Mouse (Mus musculus): Measurements from ENCODE around the gene Slc22a18. TPM values are rescaled to one million over a fixed set of nuclear protein-coding genes. Genes with fewer than 3 reads are reported as not detected.
"Not testable (repeated sequence)": the region's sequence is repeated elsewhere in the genome, so short reads cannot be mapped to it uniquely, and the experiment has no call there.

Gene Slc22a18
- polyA plus RNA-seq, 1 experiment from 2014 or later, result 0.27 TPM

GRCm38 (mm10) chr7:143510593-143511334 is 37.2 kb downstream of the Slc22a18 start:
- no peak for ATAC-seq (ENCODE audit: low FRiP score)
- 0 out of 2 replicates have a peak, but pooled peaks cover 2% of the 10 kb centered on the region for H3K4me1 ChIP-seq
- H3K27ac ChIP-seq, result no peak overlapping the region
- H3K9me3 ChIP-seq, result no peaks in the 10 kb centered on the region
- H3K4me3 ChIP-seq (replicated peaks), result no peak overlapping the region
- H3K4me2 ChIP-seq, result no peak overlapping the region
- no peak overlapping the region for H3K9ac ChIP-seq
- 0 out of 2 replicates have a peak, but pooled peaks cover 8% of the 10 kb centered on the region for H3K27me3 ChIP-seq
- peaks cover 39% of the 10 kb centered on the region for H3K36me3 ChIP-seq (replicated peaks)
- WGBS, result 91% methylated on average over 3 of the region's 3 CpGs

DNA sequence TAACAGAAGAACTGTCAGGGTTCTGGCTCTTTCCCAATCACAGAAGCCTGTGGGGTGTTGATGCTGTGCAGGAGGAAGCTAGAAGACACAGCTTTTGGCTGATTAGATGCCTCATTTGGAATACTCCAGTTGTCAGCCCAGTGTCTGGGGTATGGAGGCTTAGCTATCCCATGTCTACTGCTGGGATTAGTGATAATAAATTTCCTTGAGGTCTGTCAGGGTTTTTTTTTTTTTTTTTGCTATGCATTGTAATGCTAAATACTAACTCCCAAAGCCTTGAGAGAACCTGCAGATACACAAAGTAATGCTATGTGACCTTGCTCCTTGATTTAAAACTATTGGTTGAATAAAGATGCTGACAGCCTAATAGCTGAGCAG is 37.8 kb downstream of the Slc22a18 start:
- no peak overlapping the region for H3K27ac ChIP-seq
- H3K4me2 ChIP-seq, result no peak overlapping the region
- H3K27me3 ChIP-seq, result 0 out of 2 replicates have a peak, but pooled peaks cover 6% of the 10 kb centered on the region
- H3K9ac ChIP-seq, result no peak overlapping the region
- H3K36me3 ChIP-seq (replicated peaks), result peaks cover 43% of the 10 kb centered on the region
- 0 out of 2 replicates have a peak, but pooled peaks cover 2% of the 10 kb centered on the region for H3K4me1 ChIP-seq
- no peak for ATAC-seq (ENCODE audit: low FRiP score)
- no peak overlapping the region for H3K4me3 ChIP-seq (replicated peaks)
- H3K9me3 ChIP-seq, result no peaks in the 10 kb centered on the region

GRCm38 (mm10) chr7:143513763-143514415 is 40.4 kb downstream of the Slc22a18 start:
- Histone ChIP-seq H3K4me3 (replicated peaks) (no peak overlapping the region), H3K9me3 (no peaks in the 10 kb centered on the region), H3K9ac (no peak overlapping the region), H3K4me2 (no peak overlapping the region), H3K4me1 (0 out of 2 replicates have a peak, but pooled peaks cover 2% of the 10 kb centered on the region), H3K36me3 (replicated peaks) (peaks cover 67% of the 10 kb centered on the region), H3K27ac (no peak overlapping the region), H3K27me3 (no peaks in the 10 kb centered on the region)
- 91% methylated on average over 10 of the region's 10 CpGs for WGBS
- no peak for ATAC-seq (ENCODE audit: low FRiP score)

GRCm38 (mm10) chr7:143514416-143514768 is 40.9 kb downstream of the Slc22a18 start:
- WGBS, result 92% methylated on average over 4 of the region's 4 CpGs
- H3K36me3 ChIP-seq (replicated peaks), result peaks cover 72% of the 10 kb centered on the region

DNA sequence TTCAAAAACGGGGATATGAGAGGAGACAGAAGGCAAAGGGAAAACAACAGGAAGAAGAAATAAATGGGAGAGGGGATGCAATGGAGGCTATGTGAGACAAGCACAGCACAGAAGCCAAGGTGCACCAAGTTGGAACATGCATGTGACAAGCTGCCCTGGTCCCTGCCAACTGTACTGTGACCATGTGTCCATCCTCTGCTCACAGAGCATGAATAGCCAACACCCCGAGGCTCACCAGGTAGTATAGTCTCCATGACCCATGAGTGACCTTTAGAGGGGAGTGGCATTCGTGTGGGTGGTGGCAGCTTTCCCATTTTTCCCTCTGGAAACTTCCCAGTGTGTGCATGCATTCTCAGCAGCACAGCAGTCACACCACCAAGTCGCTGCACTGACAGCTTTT is 45.8 kb downstream of the Slc22a18 start:
- H3K36me3 ChIP-seq (replicated peaks), result peaks cover 95% of the 10 kb centered on the region
- WGBS, result 89% methylated on average over 4 of the region's 4 CpGs
- H3K27me3 ChIP-seq, result no peaks in the 10 kb centered on the region

More at GRCm38 (mm10) chr7:143514416-143514768, 40.9 kb downstream of the Slc22a18 start:
- Histone ChIP-seq H3K9ac (no peak overlapping the region), H3K4me3 (replicated peaks) (no peak overlapping the region), H3K9me3 (no peaks in the 10 kb centered on the region), H3K4me1 (0 out of 2 replicates have a peak, but pooled peaks cover 2% of the 10 kb centered on the region), H3K4me2 (no peak overlapping the region), H3K27ac (no peak overlapping the region), H3K27me3 (no peaks in the 10 kb centered on the region)
- ATAC-seq (ENCODE audit: low FRiP score), result no peak

GRCm38 (mm10) chr7:143532410-143532809 is 58.9 kb downstream of the Slc22a18 start:
- Histone ChIP-seq H3K9me3 (no peaks in the 10 kb centered on the region), H3K36me3 (replicated peaks) (peaks cover 98% of the 10 kb centered on the region), H3K4me2 (no peak overlapping the region), H3K4me1 (no peaks in the 10 kb centered on the region), H3K27me3 (no peaks in the 10 kb centered on the region), H3K27ac (no peak overlapping the region), H3K4me3 (replicated peaks) (no peak overlapping the region), H3K9ac (no peak overlapping the region)
- WGBS, result 90% methylated on average over 1 of the region's 1 CpGs
- ATAC-seq (ENCODE audit: low FRiP score), result no peak

More for the DNA sequence above, 45.8 kb downstream of the Slc22a18 start:
- H3K9me3 ChIP-seq, result no peaks in the 10 kb centered on the region
- no peak overlapping the region for H3K4me2 ChIP-seq
- no peaks in the 10 kb centered on the region for H3K4me1 ChIP-seq
- H3K27ac ChIP-seq, result no peak overlapping the region
- no peak overlapping the region for H3K4me3 ChIP-seq (replicated peaks)
- no peak overlapping the region for H3K9ac ChIP-seq
- no peak for ATAC-seq (ENCODE audit: low FRiP score)

DNA sequence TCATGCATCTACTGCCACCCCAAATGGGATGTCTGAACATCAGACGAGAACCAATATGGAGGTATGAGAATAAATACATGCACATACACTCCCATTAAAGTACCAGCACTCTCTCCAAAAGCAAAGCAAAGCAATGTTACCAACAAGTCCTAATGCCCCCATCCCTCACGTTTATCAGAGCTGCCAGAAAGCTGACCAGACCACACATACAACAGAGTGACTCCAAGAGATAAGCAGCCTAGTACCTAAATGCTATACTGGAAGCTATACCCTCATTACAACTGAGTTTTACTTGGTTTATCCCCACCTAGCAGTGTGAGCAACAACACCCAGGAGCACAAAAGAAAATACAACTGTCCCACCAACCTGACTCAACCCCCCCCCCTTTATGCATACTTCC is 59.7 kb downstream of the Slc22a18 start:
- Histone ChIP-seq H3K9me3 (no peaks in the 10 kb centered on the region), H3K4me1 (no peaks in the 10 kb centered on the region), H3K4me3 (replicated peaks) (no peak overlapping the region), H3K4me2 (no peak overlapping the region), H3K36me3 (replicated peaks) (peaks cover 98% of the 10 kb centered on the region), H3K27me3 (no peaks in the 10 kb centered on the region), H3K9ac (no peak overlapping the region), H3K27ac (no peak overlapping the region)
- ATAC-seq (ENCODE audit: low FRiP score), result no peak
- WGBS, result 83% methylated on average over 2 of the region's 2 CpGs

DNA sequence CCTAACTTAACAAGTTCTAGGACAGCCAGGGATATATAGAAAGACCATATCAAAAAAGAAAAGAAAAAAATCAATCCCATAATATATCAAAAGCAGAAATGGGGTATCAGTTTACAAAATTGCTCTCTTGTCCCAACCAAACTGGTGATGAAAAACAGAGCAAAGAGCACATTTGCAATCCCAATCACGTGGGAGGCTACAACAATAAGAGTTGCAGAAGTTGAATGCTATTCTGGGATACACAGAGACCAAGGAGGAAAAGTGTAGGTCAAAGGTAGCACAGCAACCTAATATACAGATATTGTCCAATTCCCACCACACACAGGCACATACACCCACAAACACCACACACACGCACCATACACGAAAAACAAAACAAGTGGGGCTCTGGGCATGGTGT is 62.7 kb downstream of the Slc22a18 start:
- 95% methylated on average over 3 of the region's 3 CpGs for WGBS
- H3K27ac ChIP-seq, result no peak overlapping the region
- no peaks in the 10 kb centered on the region for H3K4me1 ChIP-seq
- H3K27me3 ChIP-seq, result no peaks in the 10 kb centered on the region
- H3K9me3 ChIP-seq, result no peaks in the 10 kb centered on the region
- no peak overlapping the region for H3K4me2 ChIP-seq
- H3K9ac ChIP-seq, result no peak overlapping the region
- no peak for ATAC-seq (ENCODE audit: low FRiP score)
- H3K36me3 ChIP-seq (replicated peaks), result peaks cover 77% of the 10 kb centered on the region
- H3K4me3 ChIP-seq (replicated peaks), result no peak overlapping the region

DNA sequence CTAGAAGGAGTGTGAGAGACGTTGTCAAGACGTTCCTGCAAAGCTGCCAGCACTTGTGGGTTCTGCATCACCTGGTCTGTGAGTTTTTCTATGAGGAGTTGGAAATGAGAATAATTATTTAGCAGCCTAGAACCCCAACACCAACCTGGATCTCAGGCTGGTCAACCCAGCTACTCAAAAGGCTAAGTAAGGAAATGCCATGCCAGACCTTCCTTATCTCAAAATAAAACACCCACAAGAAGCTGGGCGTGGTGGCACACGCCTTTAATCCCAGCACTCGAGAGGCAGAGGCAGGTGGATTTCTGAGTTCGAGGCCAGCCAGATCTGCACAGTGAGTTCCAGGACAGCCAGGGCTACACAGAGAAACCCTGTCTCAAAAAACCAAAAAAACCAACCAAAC is 64.7 kb downstream of the Slc22a18 start:
- H3K27ac ChIP-seq; H3K27me3 ChIP-seq; H3K9ac ChIP-seq; H3K9me3 ChIP-seq; H3K4me3 ChIP-seq (replicated peaks); H3K4me2 ChIP-seq; H3K4me1 ChIP-seq; ATAC-seq (ENCODE audit: low FRiP score): not testable (repeated sequence)
- H3K36me3 ChIP-seq (replicated peaks), result peaks cover 59% of the 10 kb centered on the region
- 93% methylated on average over 6 of the region's 6 CpGs for WGBS

DNA sequence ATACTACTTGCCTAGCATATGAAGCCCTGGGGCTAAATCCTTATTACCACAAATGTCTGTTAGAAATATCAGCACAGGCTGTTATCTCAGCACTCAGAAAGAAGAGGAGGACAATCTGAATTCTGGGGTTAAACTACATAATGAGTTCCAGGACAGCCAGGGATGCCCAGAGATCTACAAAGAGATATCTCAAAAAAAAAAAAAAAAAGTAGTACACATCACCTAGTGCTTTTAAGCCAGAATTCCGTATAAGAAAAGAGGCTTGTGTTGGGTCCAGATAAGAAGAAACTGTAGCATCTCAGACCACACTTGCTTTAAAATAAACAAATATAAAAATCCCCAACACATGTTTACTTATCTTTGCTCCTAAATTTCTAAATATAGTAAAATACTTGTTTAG is 65.1 kb downstream of the Slc22a18 start:
- no peak overlapping the region for H3K4me3 ChIP-seq (replicated peaks)
- H3K27me3 ChIP-seq, result no peaks in the 10 kb centered on the region
- no peak for ATAC-seq (ENCODE audit: low FRiP score)
- peaks cover 55% of the 10 kb centered on the region for H3K36me3 ChIP-seq (replicated peaks)
- WGBS, result 70% methylated on average over 1 of the region's 1 CpGs
- H3K4me1 ChIP-seq, result peaks cover 13% of the 10 kb centered on the region; the same call in 1 of the 2 replicates
- H3K27ac ChIP-seq, result no peak overlapping the region
- H3K9ac ChIP-seq, result no peak overlapping the region
- no peaks in the 10 kb centered on the region for H3K9me3 ChIP-seq
- H3K4me2 ChIP-seq, result no peak overlapping the region

DNA sequence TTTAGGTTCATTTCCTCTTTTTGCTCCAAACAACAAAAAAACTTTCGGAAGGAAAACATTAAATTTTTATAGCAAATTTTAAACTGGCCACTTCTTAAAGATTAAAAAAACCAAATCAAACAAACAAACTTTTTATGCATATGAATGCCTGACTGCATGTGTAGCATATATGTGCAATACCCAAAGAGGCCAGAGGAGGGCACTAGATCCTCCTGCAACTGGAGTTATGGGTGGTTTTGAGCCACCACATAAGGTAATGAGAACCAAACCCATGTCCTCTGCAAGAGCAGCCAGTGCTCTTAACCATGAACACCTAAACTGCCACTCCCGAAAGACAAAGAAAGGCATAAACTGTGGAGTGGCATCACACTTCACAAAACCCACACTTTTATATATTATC is 70.8 kb downstream of the Slc22a18 start:
- 93% methylated on average over 2 of the region's 2 CpGs for WGBS
- ATAC-seq (ENCODE audit: low FRiP score), result no peak
- Histone ChIP-seq H3K4me1 (peaks cover 41% of the 10 kb centered on the region), H3K9ac (no peak overlapping the region), H3K27ac (no peak overlapping the region), H3K27me3 (no peaks in the 10 kb centered on the region), H3K36me3 (replicated peaks) (peaks cover 7% of the 10 kb centered on the region), H3K4me2 (no peak overlapping the region), H3K4me3 (replicated peaks) (no peak overlapping the region), H3K9me3 (no peaks in the 10 kb centered on the region)

- no peak for ATAC-seq (ENCODE audit: low FRiP score)
- Histone ChIP-seq H3K4me2 (peak overlapping the region; percentile 21), H3K36me3 (replicated peaks) (no peaks in the 10 kb centered on the region; the same call in none of the 2 replicates), H3K4me3 (replicated peaks) (no peak overlapping the region), H3K27me3 (no peaks in the 10 kb centered on the region), H3K9ac (peak overlapping the region; percentile 36; the same call in 1 of the 2 replicates), H3K9me3 (no peaks in the 10 kb centered on the region), H3K4me1 (peaks cover 46% of the 10 kb centered on the region), H3K27ac (no peak overlapping the region)
- 82% methylated on average over 2 of the region's 2 CpGs for WGBS
Observed at GRCm38 (mm10) chr7:143546554-143546953, 73.0 kb downstream of the Slc22a18 start.
